Mouse (Mus musculus): ENCODE results near the gene Fam222a. TPM values are rescaled to one million over a fixed set of nuclear protein-coding genes. Genes with fewer than 3 reads are reported as not detected.

Gene Fam222a
- polyA plus RNA-seq, 1 experiment, result 0.34 TPM

- Histone ChIP-seq H3K27me3 (replicated peaks) (peaks cover 45% of the 10 kb centered on the region), H3K4me1 (peaks cover 38% of the 10 kb centered on the region), H3K4me3 (replicated peaks) (no peak overlapping the region), H3K36me3 (replicated peaks; ENCODE audit: low read length) (no peaks in the 10 kb centered on the region), H3K9me3 (no peaks in the 10 kb centered on the region)
- no peak for TF ChIP-seq FLI1 (IDR thresholded peaks at IDR 0.05; ENCODE audit: low read length)
- TF ChIP-seq GATA1 (IDR thresholded peaks at IDR 0.05; ENCODE audit: borderline replicate concordance, low read length), result no peak
These were observed 34.2 kb downstream of the Fam222a start for GRCm38 (mm10) chr5:114602012-114602411.

- Histone ChIP-seq H3K36me3 (replicated peaks; ENCODE audit: low read length) (no peaks in the 10 kb centered on the region), H3K4me1 (peaks cover 30% of the 10 kb centered on the region; the same call in 1 of the 2 replicates), H3K4me3 (replicated peaks) (no peak overlapping the region), H3K27me3 (replicated peaks) (peaks cover 53% of the 10 kb centered on the region), H3K9me3 (no peaks in the 10 kb centered on the region)
- TF ChIP-seq GATA1 (IDR thresholded peaks at IDR 0.05; ENCODE audit: borderline replicate concordance, low read length), result no peak
- TF ChIP-seq FLI1 (IDR thresholded peaks at IDR 0.05; ENCODE audit: low read length), result no peak
These were observed 36.2 kb downstream of the Fam222a start for GRCm38 (mm10) chr5:114603975-114604374.

- Histone ChIP-seq H3K27me3 (replicated peaks) (peaks cover 59% of the 10 kb centered on the region), H3K36me3 (replicated peaks; ENCODE audit: low read length) (no peaks in the 10 kb centered on the region), H3K4me3 (replicated peaks) (no peak overlapping the region), H3K4me1 (peaks cover 26% of the 10 kb centered on the region; the same call in 1 of the 2 replicates), H3K9me3 (no peaks in the 10 kb centered on the region)
- no peak for TF ChIP-seq FLI1 (IDR thresholded peaks at IDR 0.05; ENCODE audit: low read length)
- TF ChIP-seq GATA1 (IDR thresholded peaks at IDR 0.05; ENCODE audit: borderline replicate concordance, low read length), result no peak
These were observed 37.0 kb downstream of the Fam222a start for GRCm38 (mm10) chr5:114604781-114605290.

GRCm38 (mm10) chr5:114605981-114606380 lies 38.2 kb downstream of the Fam222a start:
- no peak overlapping the region for H3K4me3 ChIP-seq (replicated peaks)
- H3K9me3 ChIP-seq, result no peaks in the 10 kb centered on the region
- no peak for TF ChIP-seq GATA1 (IDR thresholded peaks at IDR 0.05; ENCODE audit: borderline replicate concordance, low read length)
- no peak for TF ChIP-seq FLI1 (IDR thresholded peaks at IDR 0.05; ENCODE audit: low read length)

DNA sequence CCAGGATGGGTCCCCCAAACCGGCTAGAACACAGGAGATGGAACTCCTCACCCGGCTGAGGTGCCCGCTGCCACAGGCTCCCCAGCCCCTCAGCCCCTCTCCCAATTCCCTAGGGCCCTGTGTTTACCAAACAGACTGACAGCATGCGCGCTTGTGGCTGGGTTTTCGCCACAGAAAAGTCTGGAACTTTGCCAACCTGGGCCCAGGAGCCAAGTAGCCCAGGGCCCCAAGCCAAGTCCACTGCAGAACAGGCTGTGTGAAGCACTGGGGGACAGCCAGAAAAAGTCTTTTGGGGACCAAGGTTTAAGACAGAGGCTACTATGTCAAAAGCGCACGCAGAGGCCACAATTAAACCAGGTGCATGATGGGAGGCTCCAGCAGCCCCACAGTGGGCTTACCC lies 39.8 kb downstream of the Fam222a start:
- Histone ChIP-seq H3K27me3 (replicated peaks) (peaks cover 67% of the 10 kb centered on the region), H3K9me3 (no peaks in the 10 kb centered on the region), H3K4me1 (peaks cover 26% of the 10 kb centered on the region; the same call in 1 of the 2 replicates), H3K4me3 (replicated peaks) (no peak overlapping the region), H3K36me3 (replicated peaks; ENCODE audit: low read length) (no peaks in the 10 kb centered on the region)
- TF ChIP-seq FLI1 (IDR thresholded peaks at IDR 0.05; ENCODE audit: low read length) (no peak), GATA1 (IDR thresholded peaks at IDR 0.05; ENCODE audit: borderline replicate concordance, low read length) (no peak)

More at GRCm38 (mm10) chr5:114605981-114606380, 38.2 kb downstream of the Fam222a start:
- no peaks in the 10 kb centered on the region for H3K36me3 ChIP-seq (replicated peaks; ENCODE audit: low read length)
- H3K27me3 ChIP-seq (replicated peaks), result peaks cover 64% of the 10 kb centered on the region
- H3K4me1 ChIP-seq, result peaks cover 26% of the 10 kb centered on the region; the same call in 1 of the 2 replicates

GRCm38 (mm10) chr5:114608516-114608915 lies 40.7 kb downstream of the Fam222a start:
- Histone ChIP-seq H3K9me3 (no peaks in the 10 kb centered on the region), H3K4me3 (replicated peaks) (no peak overlapping the region), H3K27me3 (replicated peaks) (peaks cover 65% of the 10 kb centered on the region), H3K4me1 (peaks cover 20% of the 10 kb centered on the region; the same call in 1 of the 2 replicates), H3K36me3 (replicated peaks; ENCODE audit: low read length) (no peaks in the 10 kb centered on the region)
- TF ChIP-seq GATA1 (IDR thresholded peaks at IDR 0.05; ENCODE audit: borderline replicate concordance, low read length) (no peak), FLI1 (IDR thresholded peaks at IDR 0.05; ENCODE audit: low read length) (no peak)

- Histone ChIP-seq H3K9me3 (no peaks in the 10 kb centered on the region), H3K4me3 (replicated peaks) (no peak overlapping the region), H3K27me3 (replicated peaks) (peaks cover 78% of the 10 kb centered on the region), H3K36me3 (replicated peaks; ENCODE audit: low read length) (no peaks in the 10 kb centered on the region), H3K4me1 (peaks cover 6% of the 10 kb centered on the region; the same call in 1 of the 2 replicates)
- TF ChIP-seq FLI1 (IDR thresholded peaks at IDR 0.05; ENCODE audit: low read length), result no peak
- no peak for TF ChIP-seq GATA1 (IDR thresholded peaks at IDR 0.05; ENCODE audit: borderline replicate concordance, low read length)
These were observed 43.4 kb downstream of the Fam222a start for GRCm38 (mm10) chr5:114611256-114611655.

DNA sequence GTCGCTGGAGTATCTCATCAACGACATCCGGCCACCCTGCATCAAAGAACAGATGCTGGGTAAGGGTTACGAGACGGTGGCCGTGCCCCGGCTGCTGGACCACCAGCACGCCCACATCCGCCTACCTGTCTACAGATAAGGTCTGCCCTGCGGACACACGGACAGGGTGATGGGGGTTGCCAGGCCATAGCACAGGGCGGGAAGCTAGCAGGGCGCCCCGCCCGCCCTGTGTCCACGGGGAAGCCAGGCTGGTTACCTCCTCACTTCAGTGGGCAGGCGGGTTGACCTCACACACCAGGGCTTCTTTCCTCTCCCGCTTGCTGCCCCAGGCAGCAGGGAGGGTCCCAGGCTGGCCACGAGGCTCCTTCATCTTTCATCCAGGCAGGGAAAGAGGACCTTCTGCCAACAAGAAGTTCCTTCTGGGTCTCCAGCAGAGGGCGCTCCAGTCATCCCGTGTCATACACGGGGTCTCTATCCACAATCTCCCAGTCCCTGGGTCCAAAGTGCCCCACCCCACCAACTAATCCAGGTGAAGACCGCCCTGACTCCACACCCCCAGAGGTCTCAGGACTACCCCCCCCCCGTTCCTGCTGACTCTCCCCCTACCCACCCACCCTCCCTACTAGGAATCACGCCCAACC lies 44.3 kb downstream of the Fam222a start:
- Histone ChIP-seq H3K27me3 (replicated peaks) (peaks cover 71% of the 10 kb centered on the region), H3K36me3 (replicated peaks; ENCODE audit: low read length) (no peaks in the 10 kb centered on the region), H3K4me1 (peaks cover 9% of the 10 kb centered on the region; the same call in 1 of the 2 replicates), H3K9me3 (no peaks in the 10 kb centered on the region), H3K4me3 (replicated peaks) (no peak overlapping the region)
- no peak for TF ChIP-seq GATA1 (IDR thresholded peaks at IDR 0.05; ENCODE audit: borderline replicate concordance, low read length)
- no peak for TF ChIP-seq FLI1 (IDR thresholded peaks at IDR 0.05; ENCODE audit: low read length)

GRCm38 (mm10) chr5:114614863-114615262 lies 47.0 kb downstream of the Fam222a start:
- no peaks in the 10 kb centered on the region for H3K36me3 ChIP-seq (replicated peaks; ENCODE audit: low read length)
- H3K4me1 ChIP-seq, result peaks cover 6% of the 10 kb centered on the region; the same call in 1 of the 2 replicates
- peaks cover 57% of the 10 kb centered on the region for H3K27me3 ChIP-seq (replicated peaks)
- no peaks in the 10 kb centered on the region for H3K9me3 ChIP-seq
- no peak for TF ChIP-seq GATA1 (IDR thresholded peaks at IDR 0.05; ENCODE audit: borderline replicate concordance, low read length)
- no peak for TF ChIP-seq FLI1 (IDR thresholded peaks at IDR 0.05; ENCODE audit: low read length)
- H3K4me3 ChIP-seq (replicated peaks), result no peak overlapping the region

DNA sequence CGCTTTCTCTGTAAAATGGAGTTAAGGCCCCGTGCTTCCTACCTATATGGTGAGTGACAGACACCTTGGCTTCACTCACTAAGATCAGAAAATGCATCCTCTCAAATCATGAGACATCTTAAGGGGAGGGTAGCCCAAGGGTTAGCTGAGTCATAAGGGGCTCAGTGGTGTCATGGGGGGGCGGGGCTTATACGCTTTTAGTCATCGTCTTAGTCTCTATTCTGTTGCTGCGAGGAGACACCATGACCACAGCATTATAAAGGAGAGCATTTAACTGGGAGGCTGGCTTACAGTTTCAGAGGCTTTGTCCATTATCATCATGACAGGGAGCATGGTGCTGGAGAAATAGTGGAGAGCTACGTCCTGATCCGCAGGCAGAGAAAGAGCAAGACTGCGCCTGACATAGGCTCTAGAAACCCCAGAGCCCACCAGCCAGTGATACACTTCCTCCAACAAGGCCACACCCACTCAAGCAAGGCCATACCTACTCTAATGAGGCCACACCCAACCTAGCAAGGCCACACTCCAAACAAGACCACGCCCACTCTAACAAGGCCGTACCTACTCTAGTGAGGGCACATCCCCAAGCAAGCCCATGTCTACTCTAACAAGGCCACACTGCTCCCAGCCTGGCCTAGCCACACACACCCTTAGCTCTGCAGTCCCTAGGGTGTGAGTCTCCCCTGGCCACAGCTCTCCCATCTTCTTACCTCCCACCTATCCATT lies 48.7 kb downstream of the Fam222a start:
- H3K9me3 ChIP-seq, result no peaks in the 10 kb centered on the region
- TF ChIP-seq GATA1 (IDR thresholded peaks at IDR 0.05; ENCODE audit: borderline replicate concordance, low read length) (no peak), FLI1 (IDR thresholded peaks at IDR 0.05; ENCODE audit: low read length) (no peak)
- H3K4me1 ChIP-seq, result peaks cover 16% of the 10 kb centered on the region
- peaks cover 49% of the 10 kb centered on the region for H3K27me3 ChIP-seq (replicated peaks)
- no peak overlapping the region for H3K4me3 ChIP-seq (replicated peaks)
- H3K36me3 ChIP-seq (replicated peaks; ENCODE audit: low read length), result no peaks in the 10 kb centered on the region

Data from megakaryocyte, embryonic 14.5 days (primary cell).